Mouse (Mus musculus) neutrophil, adult 65 days (primary cell): ENCODE data around the gene Nkx2-5. TPM values are rescaled to one million over a fixed set of nuclear protein-coding genes. Genes with fewer than 3 reads are reported as not detected.

Source experiments
- total RNA-seq: library from RNA; stranded (reverse); gene quantifications from 2 replicates; pipeline ENCODE4 v1.2.4, GENCODE M21; 2023

The Nkx2-5 gene
- not detected in 2 replicates for total RNA-seq

GRCm38 (mm10) chr17:26844909-26845148 is at the start of gene Nkx2-5:
Nkx2-5 (minus strand) TSS chr17:26845009.

Other genes with a start within 250 kb of the Nkx2-5 start
- gene Atp6v0e, start 181.8 kb downstream of the Nkx2-5 start, total RNA-seq: 149 and 160 TPM in 2 replicates
- gene Crebrf, start 129.4 kb downstream of the Nkx2-5 start, total RNA-seq: 77.1 and 128 TPM in 2 replicates
- gene Bnip1, start 63.9 kb downstream of the Nkx2-5 start, total RNA-seq: 14.8 and 19.3 TPM in 2 replicates
- gene Kifc5b, start 72.1 kb upstream of the Nkx2-5 start, total RNA-seq: 13.9 and 23.1 TPM in 2 replicates
- gene Phf1, start 88.0 kb upstream of the Nkx2-5 start, total RNA-seq: 76.0 and 101 TPM in 2 replicates
- 46.7 and 60.9 TPM in 2 replicates for gene Cuta, start 94.6 kb upstream of the Nkx2-5 start, total RNA-seq
- gene Syngap1, start 96.2 kb upstream of the Nkx2-5 start, total RNA-seq: 1.8 and 4.3 TPM in 2 replicates
- gene Zbtb9, start 128.2 kb upstream of the Nkx2-5 start, total RNA-seq: 13.6 and 16.0 TPM in 2 replicates
- 67.0 and 73.5 TPM in 2 replicates for gene Bak1, start 184.0 kb upstream of the Nkx2-5 start, total RNA-seq
- gene Itpr3, start 212.3 kb upstream of the Nkx2-5 start, total RNA-seq: 5.5 and 6.1 TPM in 2 replicates